Mouse (Mus musculus): ENCODE data around the gene Kalrn. TPM values are rescaled to one million over a fixed set of nuclear protein-coding genes. Genes with fewer than 3 reads are reported as not detected.

Gene Kalrn
- total RNA-seq, 2 experiments from 2014 or later, result 478 to 544 TPM

- intact Hi-C loops (cut with DNase I), result loop anchor here (5.0 kb wide), 2 partner anchors 39 to 89 kb away; no protein-coding TSS in a partner anchor
These were observed 569.7 kb downstream of the Kalrn start for GRCm38 (mm10) chr16:34003566-34004127.

DNA sequence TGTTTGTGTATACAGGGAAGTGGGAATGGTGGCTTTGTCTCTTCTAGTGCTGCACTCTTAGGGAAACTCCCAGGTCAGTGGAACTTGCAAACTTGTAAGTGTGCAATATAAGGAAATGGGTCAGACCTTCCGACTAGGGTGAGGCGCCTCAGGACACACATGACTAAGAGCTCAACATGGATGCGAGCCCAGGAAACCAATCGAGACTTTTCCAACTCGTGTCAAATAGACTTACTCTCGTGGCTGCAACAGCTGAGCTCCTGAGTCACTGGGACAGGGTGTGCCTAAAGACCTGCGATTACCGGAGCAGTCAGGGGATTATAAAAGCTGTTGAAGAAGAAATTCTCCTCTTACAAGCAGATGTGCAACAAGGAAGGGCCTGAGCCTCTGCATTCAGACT is 572.6 kb downstream of the Kalrn start:
- intact Hi-C loops (cut with DNase I), result loop anchor here (5.0 kb wide), 2 partner anchors 42 to 92 kb away; no protein-coding TSS in a partner anchor
- no peak for DNase-seq (ENCODE audit: low spot score in 2 of 2)

More at GRCm38 (mm10) chr16:34003566-34004127, 569.7 kb downstream of the Kalrn start:
- no peak for DNase-seq (ENCODE audit: low spot score in 2 of 2)

GRCm38 (mm10) chr16:33999388-33999787 is 573.9 kb downstream of the Kalrn start:
- intact Hi-C loops (cut with DNase I), result loop anchor here (1.0 kb wide), 1 partner anchor 115 kb away; no protein-coding TSS in a partner anchor
- peak; percentile 41 to 73 for DNase-seq (ENCODE audit: low spot score in 2 of 2)

DNA sequence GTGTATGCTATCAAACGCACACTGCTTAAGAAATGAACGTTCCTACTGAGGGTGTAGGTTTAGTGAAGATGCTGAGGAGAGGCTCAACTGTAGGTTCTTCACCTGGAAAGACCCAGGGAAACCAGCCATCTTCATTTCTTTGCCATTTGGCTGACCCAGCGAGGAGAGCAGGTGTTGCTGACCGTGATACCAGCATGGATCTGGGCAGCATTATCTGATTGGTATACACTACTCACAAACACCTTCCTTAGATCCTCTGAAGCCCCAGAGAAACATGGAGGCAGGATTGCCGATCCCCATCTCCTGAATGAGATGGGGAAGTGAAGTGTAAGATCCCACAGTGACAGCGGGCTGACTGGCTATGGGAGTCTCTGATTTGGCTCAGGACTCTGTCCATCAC is 575.3 kb downstream of the Kalrn start:
- intact Hi-C loops (cut with DNase I), result no loop called here
- DNase-seq (ENCODE audit: low spot score in 2 of 2), result no peak

DNA sequence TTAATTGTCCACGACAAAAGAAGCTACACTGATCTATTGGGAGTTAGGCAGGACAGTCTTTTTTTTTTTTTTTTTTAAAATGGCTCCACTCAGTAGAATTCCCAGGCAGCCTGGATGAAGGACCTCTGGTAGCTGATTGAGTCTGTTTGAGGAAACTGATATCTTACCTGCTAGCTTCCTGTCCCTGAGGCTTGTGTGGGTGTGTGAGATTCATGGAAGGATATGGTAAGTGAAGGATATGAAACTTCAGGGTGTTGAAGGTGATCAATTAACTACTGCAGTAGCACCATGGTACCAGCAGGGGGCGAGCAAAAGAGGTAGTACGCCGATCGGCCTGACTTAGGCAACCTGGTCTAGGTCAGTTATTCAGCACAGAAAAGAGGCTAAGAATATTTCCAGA is 577.3 kb downstream of the Kalrn start:
- intact Hi-C loops (cut with DNase I), result no loop called here
- DNase-seq (ENCODE audit: low spot score in 2 of 2), result peak in 1 of 2 experiments; percentile 52

DNA sequence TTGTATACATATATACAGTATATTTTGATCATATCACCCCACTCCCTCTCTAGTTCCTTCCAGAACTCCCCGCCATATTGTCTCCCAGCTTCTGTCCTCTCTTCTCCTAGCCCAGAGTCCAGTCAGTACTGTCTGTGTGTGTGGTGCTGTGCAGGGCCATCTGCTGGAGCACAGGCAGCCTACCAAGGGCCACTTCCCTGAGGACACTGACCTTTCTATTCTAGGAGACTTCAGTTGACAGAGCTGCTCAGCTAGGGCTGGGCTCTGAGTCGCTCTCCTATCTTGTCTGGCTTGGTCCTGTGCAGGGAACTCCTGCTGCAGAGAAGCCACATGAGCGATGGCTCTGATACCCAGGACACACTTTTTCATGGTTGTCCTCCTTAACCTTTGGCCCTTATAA is 577.8 kb downstream of the Kalrn start:
- DNase-seq (ENCODE audit: low spot score in 2 of 2), result no peak
- intact Hi-C loops (cut with DNase I), result no loop called here

- no peak for DNase-seq (ENCODE audit: low spot score in 2 of 2)
- intact Hi-C loops (cut with DNase I), result no loop called here
These were observed 579.0 kb downstream of the Kalrn start for GRCm38 (mm10) chr16:33994321-33994720.

GRCm38 (mm10) chr16:33990712-33991111 is 582.6 kb downstream of the Kalrn start:
- intact Hi-C loops (cut with DNase I), result no loop called here
- DNase-seq (ENCODE audit: low spot score in 2 of 2), result no peak

DNA sequence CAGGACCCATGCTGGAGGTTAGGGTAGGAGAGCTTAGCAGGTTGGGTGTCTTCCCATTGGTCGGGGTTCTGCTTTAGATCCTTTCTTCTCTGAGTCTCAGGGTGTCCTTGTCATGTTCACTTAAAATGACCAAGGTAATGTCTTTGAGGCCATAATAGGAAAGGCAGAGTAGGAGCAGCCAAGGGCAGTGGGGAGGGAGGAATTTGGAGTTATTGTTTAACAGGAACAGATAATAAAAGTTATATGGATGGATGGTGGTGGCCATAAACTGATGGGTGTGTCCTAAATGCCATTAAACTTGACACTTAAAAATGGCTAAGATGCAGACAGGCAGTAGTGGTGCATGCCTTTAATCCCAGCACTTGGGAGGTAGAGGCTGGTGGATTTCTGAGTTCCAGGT is 584.2 kb downstream of the Kalrn start:
- DNase-seq (ENCODE audit: low spot score in 2 of 2), result no peak
- intact Hi-C loops (cut with DNase I), result loop anchor here (2.0 kb wide), 1 partner anchor 168 kb away; no protein-coding TSS in a partner anchor

DNA sequence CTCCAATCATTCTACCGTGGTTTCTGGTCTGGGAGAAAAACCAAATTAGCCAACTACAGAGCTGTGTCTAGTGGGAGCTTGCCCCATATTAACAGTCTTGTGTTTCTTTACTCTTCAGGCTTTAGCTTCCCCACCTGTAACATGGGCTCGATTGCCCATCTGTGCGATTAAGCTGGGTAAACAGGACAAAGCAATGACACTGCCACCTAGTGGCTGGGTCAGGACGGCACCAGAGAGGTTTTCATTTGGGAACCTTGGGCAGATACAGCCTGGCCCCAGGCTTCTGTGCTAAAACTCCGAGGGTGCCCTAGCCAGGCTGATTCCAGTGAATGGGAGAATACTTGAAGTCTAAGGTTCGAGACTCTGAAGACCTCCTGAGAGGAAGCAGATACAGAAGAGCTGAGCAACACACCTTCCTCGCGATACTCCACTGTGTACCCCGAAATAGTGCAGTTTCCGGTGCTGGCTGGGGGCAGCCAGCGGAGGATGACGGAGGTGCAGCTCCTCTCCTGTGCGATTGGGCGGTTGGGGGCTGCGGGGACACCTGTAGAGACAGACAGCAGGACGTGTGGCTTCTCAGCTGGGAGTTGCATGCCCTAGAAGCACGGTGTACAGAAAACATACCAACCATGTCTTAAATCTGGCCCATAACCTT is 584.8 kb downstream of the Kalrn start:
- peak; percentile 46 to 57 for DNase-seq (ENCODE audit: low spot score in 2 of 2)
- intact Hi-C loops (cut with DNase I), result loop anchor here (2.0 kb wide), 1 partner anchor 168 kb away; no protein-coding TSS in a partner anchor

- DNase-seq (ENCODE audit: low spot score in 2 of 2), result no peak
- intact Hi-C loops (cut with DNase I), result no loop called here
These were observed 586.3 kb downstream of the Kalrn start for GRCm38 (mm10) chr16:33986993-33987392.

DNA sequence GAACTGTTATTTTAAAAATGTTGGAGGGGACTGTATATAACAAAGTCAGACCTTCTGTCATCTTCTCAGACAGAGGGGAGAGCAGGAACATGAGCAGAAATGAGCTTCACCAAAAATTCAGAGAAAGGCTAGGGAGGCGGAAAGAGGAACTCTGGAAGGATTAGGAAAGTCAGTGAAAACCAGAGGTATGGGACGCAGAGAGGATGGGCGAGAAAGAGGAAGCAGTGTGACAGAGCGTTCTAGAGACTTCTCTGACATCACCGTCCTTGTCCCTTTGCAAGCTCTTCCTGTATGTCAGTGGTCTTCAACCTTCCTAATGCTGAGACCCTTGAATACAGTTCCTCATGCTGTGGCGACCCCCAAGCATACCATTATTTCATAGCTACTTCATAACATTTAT is 588.0 kb downstream of the Kalrn start:
- intact Hi-C loops (cut with DNase I), result no loop called here

GRCm38 (mm10) chr16:33983712-33984111 is 589.6 kb downstream of the Kalrn start:
- intact Hi-C loops (cut with DNase I), result no loop called here
- DNase-seq (ENCODE audit: low spot score in 2 of 2), result no peak

More for the DNA sequence above, 588.0 kb downstream of the Kalrn start:
- no peak for DNase-seq (ENCODE audit: low spot score in 2 of 2)

DNA sequence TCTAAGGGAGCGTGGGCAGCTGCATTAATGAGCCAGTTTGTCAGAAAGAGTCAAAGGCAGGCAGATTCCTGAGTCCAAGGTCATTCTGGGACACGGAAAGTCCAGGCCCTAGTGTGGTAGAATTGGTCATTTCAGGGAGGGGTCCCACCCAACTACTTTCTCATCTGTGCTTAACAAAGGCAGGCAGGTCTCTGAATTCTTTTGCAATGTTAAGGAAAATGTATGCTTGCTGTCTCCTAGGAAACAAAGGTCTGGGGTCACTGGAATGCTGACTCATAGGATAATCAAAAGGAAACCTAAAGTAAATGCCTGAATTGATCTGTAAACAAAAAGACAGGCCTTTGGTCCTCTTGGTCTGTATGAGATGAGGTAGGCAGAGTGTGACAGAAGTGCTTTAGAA is 593.5 kb downstream of the Kalrn start:
- intact Hi-C loops (cut with DNase I), result no loop called here
- DNase-seq (ENCODE audit: low spot score in 2 of 2), result no peak

- intact Hi-C loops (cut with DNase I), result no loop called here
- DNase-seq (ENCODE audit: low spot score in 2 of 2), result peak in 1 of 2 experiments; percentile 13
These were observed 606.1 kb downstream of the Kalrn start for GRCm38 (mm10) chr16:33967283-33967640.

- intact Hi-C loops (cut with DNase I), result no loop called here
- DNase-seq (ENCODE audit: low spot score in 2 of 2), result peak; percentile 81 to 84
These were observed 606.6 kb downstream of the Kalrn start, which contains the start of gene Umps for GRCm38 (mm10) chr16:33966538-33967282. Umps (minus strand) TSS chr16:33967038.

GRCm38 (mm10) chr16:33965878-33966537 is 607.3 kb downstream of the Kalrn start:
- intact Hi-C loops (cut with DNase I), result no loop called here
- peak in 1 of 2 experiments; percentile 44 for DNase-seq (ENCODE audit: low spot score in 2 of 2)

DNA sequence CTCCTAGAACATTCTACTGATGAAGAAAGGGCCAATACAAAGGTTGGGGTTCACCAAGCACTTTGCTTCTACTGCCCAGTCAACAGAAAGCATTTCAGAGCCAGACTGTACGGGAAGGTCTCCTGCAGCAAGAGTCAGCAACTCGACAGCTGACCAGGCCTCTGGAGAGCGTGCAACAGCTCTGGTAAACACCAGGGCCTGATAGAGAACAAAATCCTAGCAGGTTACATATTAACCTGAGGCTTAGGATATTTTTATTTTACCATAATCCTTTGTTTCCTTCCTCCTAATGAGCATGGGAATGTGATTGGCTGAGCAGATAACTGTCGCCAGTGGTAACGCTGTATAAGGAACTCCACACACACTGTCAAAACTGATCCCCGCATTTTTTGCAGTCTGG is 609.8 kb downstream of the Kalrn start:
- DNase-seq (ENCODE audit: low spot score in 2 of 2), result no peak
- intact Hi-C loops (cut with DNase I), result no loop called here

DNA sequence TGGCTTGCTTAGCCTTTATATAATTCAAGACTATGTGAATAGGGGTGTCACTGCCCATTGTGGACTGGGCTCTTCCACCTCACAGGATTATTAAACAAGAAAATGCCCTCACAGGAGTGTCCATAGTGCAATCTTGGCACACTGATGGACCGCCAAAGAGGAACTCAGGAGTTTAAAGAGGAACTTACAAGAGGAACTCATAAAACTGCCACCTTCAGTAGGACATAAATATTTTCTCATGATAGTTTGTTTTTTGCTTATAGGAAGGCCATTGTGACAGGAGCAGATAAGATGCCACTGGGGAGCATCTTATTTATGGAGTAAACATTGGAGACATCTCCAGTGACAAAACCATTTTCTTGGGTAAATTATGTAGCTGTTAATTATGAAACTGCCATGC is 618.5 kb downstream of the Kalrn start:
- intact Hi-C loops (cut with DNase I), result no loop called here
- DNase-seq (ENCODE audit: low spot score in 2 of 2), result no peak

- intact Hi-C loops (cut with DNase I), result no loop called here
- no peak for DNase-seq (ENCODE audit: low spot score in 2 of 2)
These were observed 620.3 kb downstream of the Kalrn start for GRCm38 (mm10) chr16:33953008-33953407.
